Mouse (Mus musculus) midbrain, embryonic 14.5 days (tissue): ENCODE results near the gene Pnma1. TPM values are rescaled to one million over a fixed set of nuclear protein-coding genes. Genes with fewer than 3 reads are reported as not detected.

Experiments used
- ATAC-seq: fragments of 200-750 bp; cut with Nextera tagmentation; 2 replicates; pipeline ENCODE4 v1.8.0; 2017; ENCODE audit warnings: moderate number of reproducible peaks, moderate library complexity; ENCODE audit not compliant: low FRiP score, low TSS enrichment
- DNase-seq: peaks from one replicate; pipeline ENCODE4 v3.0.0-alpha.2; 2015
- H3K27ac ChIP-seq: fragments of 300-500 bp; sonication (generic); replicated peaks from 2 replicates; pipeline ENCODE4 v1.5.1; 2014; ENCODE audit warnings: mild to moderate bottlenecking, low read depth, low read length, moderate library complexity
- H3K27me3 ChIP-seq: fragments of 300-500 bp; sonication (generic); 2 replicates; pipeline ENCODE4 v1.6.1; 2014; ENCODE audit warnings: low read length, control low read depth, mixed read lengths; ENCODE audit not compliant: control insufficient read depth, insufficient read depth
- H3K36me3 ChIP-seq: fragments of 300-500 bp; sonication (generic); 2 replicates; pipeline ENCODE4 v1.6.1; 2014; ENCODE audit warnings: low read length, control low read depth; ENCODE audit not compliant: control insufficient read depth, insufficient read depth
- H3K4me1 ChIP-seq: fragments of 300-500 bp; sonication (generic); 2 replicates; pipeline ENCODE4 v1.6.1; 2014; ENCODE audit warnings: mild to moderate bottlenecking, antibody characterized with exemption, low read length, control low read depth; ENCODE audit not compliant: control insufficient read depth, insufficient read depth
- H3K4me2 ChIP-seq: fragments of 300-500 bp; sonication (generic); 2 replicates; pipeline ENCODE4 v1.6.1; 2014; ENCODE audit warnings: mild to moderate bottlenecking, low read length, moderate library complexity
- H3K4me3 ChIP-seq: fragments of 300-500 bp; sonication (generic); replicated peaks from 2 replicates; pipeline ENCODE4 v1.5.1; 2014; ENCODE audit warnings: low read depth, low read length
- H3K9ac ChIP-seq: fragments of 300-500 bp; sonication (generic); replicated peaks from 2 replicates; pipeline ENCODE4 v1.6.1; 2014; ENCODE audit warnings: mild to moderate bottlenecking, low read length, moderate library complexity
- H3K9me3 ChIP-seq: fragments of 300-500 bp; sonication (generic); 2 replicates; pipeline ENCODE4 v1.6.1; 2016; ENCODE audit warnings: low read length, control low read depth, mixed read lengths; ENCODE audit not compliant: control insufficient read depth
- WGBS: fragments of 180-500 bp; shearing (Covaris S2); extraction: QIAGEN DNeasy Blood & Tissue Kit; methylation state at CpG from one replicate; pipeline ENCODE4 v1.1.7; 2014; 5-methylcytosine and 5-hydroxymethylcytosine counted together
- polyA plus RNA-seq: library from polyadenylated mRNA; unstranded; fragments of >200 nt; fragmentation: Nextera tagmentation; extraction: Ambion mirVana; gene quantifications from 2 replicates; pipeline ENCODE4 v1.2.1, GENCODE M21; 2014

The Pnma1 gene
- polyA plus RNA-seq, 1 experiment from 2014 or later: 5.4 TPM

- WGBS: 53% methylated on average over 8 of the region's 8 CpGs
- peak overlapping the region; percentile 58; the same call in 1 of the 2 replicates for H3K27ac ChIP-seq
- H3K4me1 ChIP-seq: peaks cover 30% of the 10 kb centered on the region
- no peaks in the 10 kb centered on the region for H3K9me3 ChIP-seq
- H3K27me3 ChIP-seq: no peaks in the 10 kb centered on the region
- DNase-seq: peak; percentile 80
- no peak overlapping the region; the same call in 1 of the 2 replicates for H3K9ac ChIP-seq
- H3K4me3 ChIP-seq: no peak overlapping the region
- H3K36me3 ChIP-seq: no peaks in the 10 kb centered on the region
- peak; percentile 76 for ATAC-seq
- H3K4me2 ChIP-seq: no peak overlapping the region
These were observed 32.6 kb upstream of the Pnma1 start for GRCm38 (mm10) chr12:84180701-84181435.

- Histone ChIP-seq H3K4me1 (peaks cover 35% of the 10 kb centered on the region), H3K27ac (0 out of 2 replicates have a peak overlapping the region, but pooled peaks have one; percentile 58), H3K4me2 (0 out of 2 replicates have a peak overlapping the region, but pooled peaks have one; percentile 2), H3K9ac (no peak overlapping the region; the same call in 1 of the 2 replicates), H3K4me3 (no peak overlapping the region), H3K27me3 (no peaks in the 10 kb centered on the region), H3K9me3 (no peaks in the 10 kb centered on the region), H3K36me3 (no peaks in the 10 kb centered on the region)
- DNase-seq (peak; percentile 49), ATAC-seq (no peak)
- WGBS: 64% methylated on average over 3 of the region's 3 CpGs
These were observed 31.8 kb upstream of the Pnma1 start for GRCm38 (mm10) chr12:84180090-84180489.

GRCm38 (mm10) chr12:84178652-84179445, 30.6 kb upstream of the Pnma1 start:
- Histone ChIP-seq H3K4me2 (no peak overlapping the region), H3K27ac (no peak overlapping the region), H3K36me3 (peaks cover under 1% of the 10 kb centered on the region), H3K9ac (no peak overlapping the region), H3K4me3 (no peak overlapping the region), H3K27me3 (no peaks in the 10 kb centered on the region), H3K9me3 (no peaks in the 10 kb centered on the region), H3K4me1 (peaks cover 35% of the 10 kb centered on the region)
- 67% methylated on average over 10 of the region's 10 CpGs for WGBS
- ATAC-seq (no peak), DNase-seq (no peak)

GRCm38 (mm10) chr12:84178052-84178451, 29.8 kb upstream of the Pnma1 start:
- Histone ChIP-seq H3K4me1 (peaks cover 35% of the 10 kb centered on the region), H3K4me3 (no peak overlapping the region), H3K27me3 (no peaks in the 10 kb centered on the region), H3K4me2 (no peak overlapping the region), H3K36me3 (peaks cover 8% of the 10 kb centered on the region), H3K27ac (no peak overlapping the region), H3K9ac (no peak overlapping the region), H3K9me3 (no peaks in the 10 kb centered on the region)
- ATAC-seq: no peak
- no peak for DNase-seq
- 76% methylated on average over 1 of the region's 1 CpGs for WGBS

- H3K4me1 ChIP-seq: peaks cover 35% of the 10 kb centered on the region
- H3K4me3 ChIP-seq: no peak overlapping the region
- no peak for ATAC-seq
- peak overlapping the region; percentile 54; the same call in 1 of the 2 replicates for H3K4me2 ChIP-seq
- DNase-seq: no peak
- WGBS: 45% methylated on average over 6 of the region's 6 CpGs
- no peaks in the 10 kb centered on the region for H3K9me3 ChIP-seq
- no peaks in the 10 kb centered on the region for H3K27me3 ChIP-seq
- peak overlapping the region; percentile 86 for H3K27ac ChIP-seq
- H3K36me3 ChIP-seq: peaks cover 15% of the 10 kb centered on the region
- H3K9ac ChIP-seq: no peak overlapping the region
These were observed 28.8 kb upstream of the Pnma1 start for GRCm38 (mm10) chr12:84176886-84177765.

GRCm38 (mm10) chr12:84176126-84176769, 28.0 kb upstream of the Pnma1 start:
- WGBS: 4% methylated on average over 13 of the region's 13 CpGs
- peaks cover 23% of the 10 kb centered on the region for H3K36me3 ChIP-seq
- H3K4me3 ChIP-seq: peak overlapping the region; percentile 28
- H3K9ac ChIP-seq: peak overlapping the region; percentile 47
- H3K9me3 ChIP-seq: no peaks in the 10 kb centered on the region
- ATAC-seq (peak; percentile 29; the same call in 1 of the 2 replicates), DNase-seq (peak; percentile 71)
- no peaks in the 10 kb centered on the region for H3K27me3 ChIP-seq
- H3K27ac ChIP-seq: peak overlapping the region; percentile 86
- peak overlapping the region; percentile 54 for H3K4me2 ChIP-seq
- H3K4me1 ChIP-seq: peaks cover 34% of the 10 kb centered on the region

GRCm38 (mm10) chr12:84175659-84176061, 27.4 kb upstream of the Pnma1 start:
- Histone ChIP-seq H3K9ac (peak overlapping the region; percentile 47), H3K4me3 (peak overlapping the region; percentile 28), H3K36me3 (peaks cover 24% of the 10 kb centered on the region), H3K27ac (peak overlapping the region; percentile 86), H3K4me1 (peaks cover 29% of the 10 kb centered on the region), H3K9me3 (no peaks in the 10 kb centered on the region), H3K4me2 (peak overlapping the region; percentile 54), H3K27me3 (no peaks in the 10 kb centered on the region)
- 1% methylated on average over 20 of the region's 20 CpGs for WGBS
- DNase-seq: peak; percentile 87
- ATAC-seq: peak; percentile 83

- no peak for ATAC-seq
- H3K4me2 ChIP-seq: no peak overlapping the region
These were observed 26.6 kb upstream of the Pnma1 start for GRCm38 (mm10) chr12:84174871-84175270.

More at GRCm38 (mm10) chr12:84174871-84175270, 26.6 kb upstream of the Pnma1 start:
- Histone ChIP-seq H3K36me3 (peaks cover 24% of the 10 kb centered on the region), H3K9ac (no peak overlapping the region), H3K27me3 (no peaks in the 10 kb centered on the region), H3K4me1 (peaks cover 21% of the 10 kb centered on the region), H3K4me3 (no peak overlapping the region), H3K9me3 (no peaks in the 10 kb centered on the region), H3K27ac (no peak overlapping the region)
- DNase-seq: no peak
- 85% methylated on average over 6 of the region's 6 CpGs for WGBS
